Mouse (Mus musculus): ENCODE measurements around the gene Nr4a1. TPM values are rescaled to one million over a fixed set of nuclear protein-coding genes. Genes with fewer than 3 reads are reported as not detected.

Gene Nr4a1
- polyA plus RNA-seq, 1 experiment from 2014 or later, result 10.4 TPM

- Histone ChIP-seq H3K27ac (replicated peaks) (no peak overlapping the region), H3K4me1 (peaks cover 34% of the 10 kb centered on the region), H3K4me2 (no peak overlapping the region), H3K27me3 (replicated peaks) (peaks cover 22% of the 10 kb centered on the region; the same call in 1 of the 2 replicates), H3K9ac (0 out of 2 replicates have a peak overlapping the region, but pooled peaks have one; percentile 12), H3K4me3 (no peak overlapping the region), H3K9me3 (no peaks in the 10 kb centered on the region), H3K36me3 (peaks cover 38% of the 10 kb centered on the region)
- 31% methylated on average over 11 of the region's 11 CpGs for WGBS
- ATAC-seq (ENCODE audit: extremely low read depth, insufficient number of reproducible peaks, low FRiP score, low TSS enrichment), result no peak
Measured at GRCm38 (mm10) chr15:101233641-101234275, 20.3 kb upstream of the Nr4a1 start.

GRCm38 (mm10) chr15:101234611-101235341 is 19.3 kb upstream of the Nr4a1 start:
- Histone ChIP-seq H3K4me2 (no peak overlapping the region), H3K4me3 (no peak overlapping the region), H3K9ac (peak overlapping the region; percentile 50; the same call in 1 of the 2 replicates), H3K9me3 (no peaks in the 10 kb centered on the region), H3K27me3 (replicated peaks) (peaks cover 22% of the 10 kb centered on the region; the same call in 1 of the 2 replicates), H3K36me3 (peaks cover 28% of the 10 kb centered on the region), H3K27ac (replicated peaks) (no peak overlapping the region), H3K4me1 (peaks cover 38% of the 10 kb centered on the region)
- ATAC-seq (ENCODE audit: extremely low read depth, insufficient number of reproducible peaks, low FRiP score, low TSS enrichment), result no peak
- 70% methylated on average over 10 of the region's 10 CpGs for WGBS

- WGBS, result 45% methylated on average over 5 of the region's 5 CpGs
- Histone ChIP-seq H3K9ac (peak overlapping the region; percentile 50; the same call in 1 of the 2 replicates), H3K4me1 (peaks cover 40% of the 10 kb centered on the region), H3K27me3 (replicated peaks) (peaks cover 22% of the 10 kb centered on the region; the same call in 1 of the 2 replicates), H3K4me2 (peak overlapping the region; percentile 30; the same call in 1 of the 2 replicates), H3K27ac (replicated peaks) (no peak overlapping the region), H3K9me3 (no peaks in the 10 kb centered on the region), H3K36me3 (peaks cover 22% of the 10 kb centered on the region), H3K4me3 (no peak overlapping the region)
- no peak for ATAC-seq (ENCODE audit: extremely low read depth, insufficient number of reproducible peaks, low FRiP score, low TSS enrichment)
Measured at GRCm38 (mm10) chr15:101235342-101235698, 18.7 kb upstream of the Nr4a1 start.

GRCm38 (mm10) chr15:101235728-101236327 is 18.2 kb upstream of the Nr4a1 start:
- H3K9me3 ChIP-seq, result no peaks in the 10 kb centered on the region
- H3K4me3 ChIP-seq, result no peak overlapping the region
- H3K4me2 ChIP-seq, result peak overlapping the region; percentile 30
- peak overlapping the region; percentile 47; the same call in 1 of the 2 replicates for H3K9ac ChIP-seq
- peaks cover 22% of the 10 kb centered on the region; the same call in 1 of the 2 replicates for H3K27me3 ChIP-seq (replicated peaks)
- H3K27ac ChIP-seq (replicated peaks), result no peak overlapping the region
- peaks cover 17% of the 10 kb centered on the region for H3K36me3 ChIP-seq
- WGBS, result 25% methylated on average over 12 of the region's 12 CpGs
- no peak for ATAC-seq (ENCODE audit: extremely low read depth, insufficient number of reproducible peaks, low FRiP score, low TSS enrichment)
- H3K4me1 ChIP-seq, result peaks cover 40% of the 10 kb centered on the region

- no peak overlapping the region for H3K4me2 ChIP-seq
- 5% methylated on average over 3 of the region's 3 CpGs for WGBS
- H3K4me3 ChIP-seq, result no peak overlapping the region
- ATAC-seq (ENCODE audit: extremely low read depth, insufficient number of reproducible peaks, low FRiP score, low TSS enrichment), result no peak
- H3K36me3 ChIP-seq, result peaks cover 7% of the 10 kb centered on the region
- H3K27me3 ChIP-seq (replicated peaks), result peaks cover 16% of the 10 kb centered on the region; the same call in 1 of the 2 replicates
- H3K27ac ChIP-seq (replicated peaks), result no peak overlapping the region
- H3K9ac ChIP-seq, result 0 out of 2 replicates have a peak overlapping the region, but pooled peaks have one; percentile 7
- H3K4me1 ChIP-seq, result peaks cover 46% of the 10 kb centered on the region
- no peaks in the 10 kb centered on the region for H3K9me3 ChIP-seq
Measured at GRCm38 (mm10) chr15:101236878-101237277, 17.2 kb upstream of the Nr4a1 start.

- H3K27me3 ChIP-seq (replicated peaks), result peaks cover 4% of the 10 kb centered on the region; the same call in 1 of the 2 replicates
- peak overlapping the region; percentile 71 for H3K9ac ChIP-seq
- H3K4me1 ChIP-seq, result peaks cover 51% of the 10 kb centered on the region
- ATAC-seq (ENCODE audit: extremely low read depth, insufficient number of reproducible peaks, low FRiP score, low TSS enrichment), result no peak
- no peaks in the 10 kb centered on the region for H3K9me3 ChIP-seq
- H3K4me3 ChIP-seq, result peak overlapping the region; percentile 43
- H3K27ac ChIP-seq (replicated peaks), result 0 out of 2 replicates have a peak overlapping the region, but pooled peaks have one; percentile 14
- H3K36me3 ChIP-seq, result no peaks in the 10 kb centered on the region
- peak overlapping the region; percentile 75 for H3K4me2 ChIP-seq
- WGBS, result 3% methylated on average over 28 of the region's 28 CpGs
Measured at GRCm38 (mm10) chr15:101238885-101239511, 15.1 kb upstream of the Nr4a1 start.

- Histone ChIP-seq H3K27ac (replicated peaks) (no peak overlapping the region), H3K4me2 (no peak overlapping the region), H3K9me3 (no peaks in the 10 kb centered on the region), H3K4me3 (no peak overlapping the region), H3K27me3 (replicated peaks) (peaks cover 4% of the 10 kb centered on the region; the same call in 1 of the 2 replicates), H3K9ac (0 out of 2 replicates have a peak overlapping the region, but pooled peaks have one; percentile 33), H3K4me1 (peaks cover 51% of the 10 kb centered on the region), H3K36me3 (no peaks in the 10 kb centered on the region)
- no peak for ATAC-seq (ENCODE audit: extremely low read depth, insufficient number of reproducible peaks, low FRiP score, low TSS enrichment)
- WGBS, result 81% methylated on average over 8 of the region's 8 CpGs
Measured at GRCm38 (mm10) chr15:101239821-101240220, 14.2 kb upstream of the Nr4a1 start.

GRCm38 (mm10) chr15:101240799-101241204 is 13.3 kb upstream of the Nr4a1 start:
- peak overlapping the region; percentile 99 for H3K27ac ChIP-seq (replicated peaks)
- H3K9ac ChIP-seq, result peak overlapping the region; percentile 82
- H3K9me3 ChIP-seq, result no peaks in the 10 kb centered on the region
- no peaks in the 10 kb centered on the region for H3K36me3 ChIP-seq
- peak; percentile 62 for ATAC-seq (ENCODE audit: extremely low read depth, insufficient number of reproducible peaks, low FRiP score, low TSS enrichment)
- H3K4me3 ChIP-seq, result peak overlapping the region; percentile 37
- WGBS, result 2% methylated on average over 10 of the region's 10 CpGs
- peaks cover 4% of the 10 kb centered on the region; the same call in 1 of the 2 replicates for H3K27me3 ChIP-seq (replicated peaks)
- peaks cover 49% of the 10 kb centered on the region for H3K4me1 ChIP-seq
- peak overlapping the region; percentile 66 for H3K4me2 ChIP-seq

GRCm38 (mm10) chr15:101241236-101241635 is 12.8 kb upstream of the Nr4a1 start:
- H3K9ac ChIP-seq, result peak overlapping the region; percentile 82
- peak overlapping the region; percentile 99 for H3K27ac ChIP-seq (replicated peaks)
- H3K4me2 ChIP-seq, result peak overlapping the region; percentile 66
- no peaks in the 10 kb centered on the region for H3K9me3 ChIP-seq
- H3K4me3 ChIP-seq, result peak overlapping the region; percentile 37
- H3K27me3 ChIP-seq (replicated peaks), result peaks cover 4% of the 10 kb centered on the region; the same call in 1 of the 2 replicates
- ATAC-seq (ENCODE audit: extremely low read depth, insufficient number of reproducible peaks, low FRiP score, low TSS enrichment), result 0 out of 2 replicates have a peak, but pooled peaks have one; percentile 2
- H3K36me3 ChIP-seq, result no peaks in the 10 kb centered on the region
- 29% methylated on average over 9 of the region's 9 CpGs for WGBS
- peaks cover 47% of the 10 kb centered on the region for H3K4me1 ChIP-seq

- H3K27me3 ChIP-seq (replicated peaks), result peaks cover 4% of the 10 kb centered on the region; the same call in 1 of the 2 replicates
- H3K27ac ChIP-seq (replicated peaks), result peak overlapping the region; percentile 99
- H3K4me2 ChIP-seq, result peak overlapping the region; percentile 66
- no peaks in the 10 kb centered on the region for H3K36me3 ChIP-seq
- peaks cover 48% of the 10 kb centered on the region for H3K4me1 ChIP-seq
- WGBS, result 37% methylated on average over 9 of the region's 9 CpGs
- H3K4me3 ChIP-seq, result 0 out of 2 replicates have a peak overlapping the region, but pooled peaks have one; percentile 37
- peak overlapping the region; percentile 82 for H3K9ac ChIP-seq
- no peak for ATAC-seq (ENCODE audit: extremely low read depth, insufficient number of reproducible peaks, low FRiP score, low TSS enrichment)
- H3K9me3 ChIP-seq, result no peaks in the 10 kb centered on the region
Measured at GRCm38 (mm10) chr15:101241853-101242252, 12.2 kb upstream of the Nr4a1 start.

Data from heart, embryonic 13.5 days (tissue).